Mouse (Mus musculus) naive thymus-derived CD4-positive, alpha-beta T cell, adult 2 months (primary cell): ENCODE data around the gene Klhl21.

ENCODE experiments used
- DNase-seq: peaks from one replicate; pipeline ENCODE4 v3.0.0-alpha.2; 2011; ENCODE audit warnings: low read depth

Klhl21 gene

GRCm38 (mm10) chr4:151995371-151996172, 13.0 kb upstream of the Klhl21 start:
- peak; percentile 38 for DNase-seq

- DNase-seq = peak; percentile 98
Observed at GRCm38 (mm10) chr4:151996173-151996950, 12.2 kb upstream of the Klhl21 start, which contains the start of gene Phf13. Gene Phf13 (minus strand): TSS chr4:151996258.

GRCm38 (mm10) chr4:151996951-151997222, 11.7 kb upstream of the Klhl21 start:
- no peak for DNase-seq

GRCm38 (mm10) chr4:151997701-151998100, 10.9 kb upstream of the Klhl21 start:
- no peak for DNase-seq

- DNase-seq = peak; percentile 47
Observed at GRCm38 (mm10) chr4:151999481-151999880, 9.1 kb upstream of the Klhl21 start.

GRCm38 (mm10) chr4:152000906-152001305, 7.7 kb upstream of the Klhl21 start:
- DNase-seq = no peak

GRCm38 (mm10) chr4:152001335-152001734, 7.3 kb upstream of the Klhl21 start:
- no peak for DNase-seq

- no peak for DNase-seq
Observed at GRCm38 (mm10) chr4:152002063-152002462, 6.5 kb upstream of the Klhl21 start.

- DNase-seq = peak; percentile 43
Observed at GRCm38 (mm10) chr4:152006137-152006536, 2.5 kb upstream of the Klhl21 start.

- DNase-seq = no peak
Observed at GRCm38 (mm10) chr4:152006812-152007211, 1.8 kb upstream of the Klhl21 start.

- no peak for DNase-seq
Observed at GRCm38 (mm10) chr4:152007481-152008147, 989 bp upstream of the Klhl21 start.

- no peak for DNase-seq
Observed at GRCm38 (mm10) chr4:152008148-152008500, 479 bp upstream of the Klhl21 start.

GRCm38 (mm10) chr4:152009076-152010051, 761 bp downstream of the Klhl21 start:
- DNase-seq = peak; percentile 75

GRCm38 (mm10) chr4:152010091-152010706, 1.6 kb downstream of the Klhl21 start:
- peak; percentile 44 for DNase-seq

- no peak for DNase-seq
Observed at GRCm38 (mm10) chr4:152010707-152011134, 2.1 kb downstream of the Klhl21 start.

GRCm38 (mm10) chr4:152011171-152011760, 2.7 kb downstream of the Klhl21 start:
- DNase-seq = no peak

- no peak for DNase-seq
Observed at GRCm38 (mm10) chr4:152012109-152012508, 3.5 kb downstream of the Klhl21 start.

- DNase-seq = no peak
Observed at GRCm38 (mm10) chr4:152013036-152013813, 4.6 kb downstream of the Klhl21 start.

GRCm38 (mm10) chr4:152019073-152019472, 10.5 kb downstream of the Klhl21 start:
- DNase-seq = no peak

GRCm38 (mm10) chr4:152020024-152020423, 11.4 kb downstream of the Klhl21 start:
- no peak for DNase-seq
